Mouse (Mus musculus): Measurements from ENCODE around the gene Whrn. TPM values are rescaled to one million over a fixed set of nuclear protein-coding genes. Genes with fewer than 3 reads are reported as not detected.

The Whrn gene
- polyA plus RNA-seq, 1 experiment from 2014 or later, result 1.9 TPM

DNA sequence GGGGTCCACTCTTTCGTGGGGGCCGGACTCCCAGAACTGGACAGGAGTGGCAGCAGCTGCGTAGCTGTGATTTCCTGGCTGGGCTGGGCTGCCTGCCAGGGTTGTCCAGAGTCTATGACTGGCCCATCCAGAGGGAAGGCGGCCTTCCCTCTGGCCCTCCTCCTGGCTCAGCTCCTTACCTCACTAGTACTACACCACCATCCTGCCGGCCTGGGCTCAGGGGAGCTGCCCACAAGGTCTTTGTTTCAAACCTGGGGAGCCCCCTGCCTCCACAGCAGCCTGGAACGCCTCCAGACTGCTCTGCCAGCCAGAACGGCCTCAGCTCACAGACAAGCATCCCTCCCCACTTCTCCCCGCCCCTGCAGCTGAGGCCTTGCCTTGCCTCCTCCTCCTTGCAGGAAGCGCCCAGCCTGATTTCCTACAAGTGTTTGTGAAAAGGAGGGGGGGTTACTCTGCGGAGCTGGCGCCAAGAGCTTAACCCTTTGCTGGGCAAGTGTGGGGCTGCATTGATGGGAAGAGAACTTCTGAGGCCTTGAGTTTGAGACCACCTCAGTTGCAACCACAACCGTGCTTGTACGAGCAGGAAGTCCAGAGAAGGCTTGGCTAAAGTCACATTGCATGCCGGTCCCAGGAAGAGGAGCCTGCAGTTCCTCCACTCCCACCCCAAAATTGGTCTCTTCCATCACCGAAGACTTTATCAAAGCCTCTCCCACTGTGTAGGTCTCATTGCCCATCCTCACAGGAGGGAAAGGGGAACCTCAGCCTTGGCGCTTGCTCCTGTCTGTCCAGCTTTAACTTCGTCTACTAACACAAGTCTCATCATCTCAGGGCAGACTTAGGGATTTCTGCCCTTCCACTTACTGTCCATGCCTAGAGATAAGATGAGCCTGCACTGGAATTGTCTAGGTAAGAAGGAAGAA is 92.5 kb downstream of the Whrn start, which contains the start of gene Akna:
Akna (minus strand) TSS at position 315 of the 920 bp plus-strand sequence.
- Histone ChIP-seq H3K9ac (replicated peaks; ENCODE audit: low read depth) (peak within 1 kb of the TSS; percentile 37), H3K4me1 (ENCODE audit: insufficient read depth, low read depth, low read length) (peaks cover 20% of the 10 kb centered on the region), H3K4me2 (replicated peaks; ENCODE audit: low read depth, low read length) (peak within 1 kb of the TSS; percentile 61), H3K4me3 (ENCODE audit: low read depth, low read length) (peak within 1 kb of the TSS; percentile 36), H3K9me3 (ENCODE audit: low read length) (no peaks in the 10 kb centered on the region), H3K36me3 (ENCODE audit: insufficient read depth, low read length) (no peaks in the 10 kb centered on the region), H3K27me3 (replicated peaks; ENCODE audit: insufficient read depth, low read length) (no peaks in the 10 kb centered on the region), H3K27ac (ENCODE audit: low read length) (peak within 1 kb of the TSS; percentile 94)
- WGBS, result 1% methylated on average over 17 of the region's 17 CpGs
- peak; percentile 98 for DNase-seq (ENCODE audit: low spot score)
- TF ChIP-seq CTCF (IDR thresholded peaks at IDR 0.05) (no peak), EP300 (IDR thresholded peaks at IDR 0.05) (0 out of 2 replicates have a peak, but pooled peaks have one; percentile 29)
- peak; percentile 91 for ATAC-seq

DNA sequence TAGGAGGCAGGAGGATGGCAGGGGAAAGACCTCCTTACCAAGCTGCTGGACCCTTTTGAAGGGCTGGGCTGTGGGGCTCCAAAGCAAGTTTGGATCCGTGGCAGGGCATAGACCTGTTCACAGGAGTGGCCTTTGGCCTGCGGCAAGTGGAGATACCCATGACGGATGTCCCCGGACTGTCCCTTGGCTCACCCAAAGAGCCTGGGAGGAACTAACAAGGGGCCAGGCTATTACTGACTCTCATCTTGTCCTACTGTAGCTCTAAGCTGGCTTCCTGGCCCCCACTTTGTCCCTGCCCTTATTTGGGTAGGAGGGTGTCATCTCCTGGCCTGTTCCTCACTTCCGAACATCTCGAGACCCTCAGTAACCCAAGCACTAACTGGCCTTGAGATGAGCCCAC is 93.2 kb downstream of the Whrn start:
- peak overlapping the region; percentile 94 for H3K27ac ChIP-seq (ENCODE audit: low read length)
- no peaks in the 10 kb centered on the region for H3K27me3 ChIP-seq (replicated peaks; ENCODE audit: insufficient read depth, low read length)
- peak overlapping the region; percentile 37 for H3K9ac ChIP-seq (replicated peaks; ENCODE audit: low read depth)
- peak; percentile 23 for ATAC-seq
- H3K4me1 ChIP-seq (ENCODE audit: insufficient read depth, low read depth, low read length), result peaks cover 19% of the 10 kb centered on the region
- TF ChIP-seq CTCF (IDR thresholded peaks at IDR 0.05), result no peak
- no peak for TF ChIP-seq EP300 (IDR thresholded peaks at IDR 0.05)
- H3K4me3 ChIP-seq (ENCODE audit: low read depth, low read length), result peak overlapping the region; percentile 36
- no peaks in the 10 kb centered on the region; the same call in 1 of the 2 replicates for H3K36me3 ChIP-seq (ENCODE audit: insufficient read depth, low read length)
- 13% methylated on average over 6 of the region's 6 CpGs for WGBS
- peak; percentile 63 for DNase-seq (ENCODE audit: low spot score)
- H3K4me2 ChIP-seq (replicated peaks; ENCODE audit: low read depth, low read length), result peak overlapping the region; percentile 61
- no peaks in the 10 kb centered on the region for H3K9me3 ChIP-seq (ENCODE audit: low read length)

DNA sequence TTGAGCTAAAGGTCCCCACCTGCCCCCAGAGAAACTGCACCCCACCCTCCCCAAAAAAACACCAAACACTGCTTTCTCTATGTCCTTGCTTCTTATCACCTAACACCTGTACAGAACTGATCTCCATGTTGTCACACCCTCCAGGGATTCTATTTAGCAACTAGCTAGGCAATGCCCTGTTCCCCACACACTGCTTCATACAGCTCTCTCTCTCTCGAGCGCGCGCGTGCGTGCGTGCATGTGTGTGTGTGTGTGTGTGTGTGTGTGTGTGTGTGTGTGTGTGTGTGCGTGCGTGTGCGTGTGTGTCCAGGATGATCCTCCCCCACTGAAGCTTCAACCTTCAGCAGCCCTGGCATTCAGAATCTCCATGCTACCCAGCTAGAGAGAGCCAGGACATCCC is 93.7 kb downstream of the Whrn start:
- no peaks in the 10 kb centered on the region for H3K9me3 ChIP-seq (ENCODE audit: low read length)
- peak overlapping the region; percentile 36; the same call in 1 of the 2 replicates for H3K4me3 ChIP-seq (ENCODE audit: low read depth, low read length)
- peak overlapping the region; percentile 61 for H3K4me2 ChIP-seq (replicated peaks; ENCODE audit: low read depth, low read length)
- TF ChIP-seq CTCF (IDR thresholded peaks at IDR 0.05) (no peak), EP300 (IDR thresholded peaks at IDR 0.05) (no peak)
- WGBS, result 47% methylated on average over 9 of the region's 10 CpGs
- H3K9ac ChIP-seq (replicated peaks; ENCODE audit: low read depth), result peak overlapping the region; percentile 37; the same call in 1 of the 2 replicates
- H3K27ac ChIP-seq (ENCODE audit: low read length), result peak overlapping the region; percentile 94
- peaks cover 19% of the 10 kb centered on the region for H3K4me1 ChIP-seq (ENCODE audit: insufficient read depth, low read depth, low read length)
- DNase-seq (ENCODE audit: low spot score) (no peak), ATAC-seq (no peak)
- no peaks in the 10 kb centered on the region; the same call in 1 of the 2 replicates for H3K36me3 ChIP-seq (ENCODE audit: insufficient read depth, low read length)
- H3K27me3 ChIP-seq (replicated peaks; ENCODE audit: insufficient read depth, low read length), result no peaks in the 10 kb centered on the region

DNA sequence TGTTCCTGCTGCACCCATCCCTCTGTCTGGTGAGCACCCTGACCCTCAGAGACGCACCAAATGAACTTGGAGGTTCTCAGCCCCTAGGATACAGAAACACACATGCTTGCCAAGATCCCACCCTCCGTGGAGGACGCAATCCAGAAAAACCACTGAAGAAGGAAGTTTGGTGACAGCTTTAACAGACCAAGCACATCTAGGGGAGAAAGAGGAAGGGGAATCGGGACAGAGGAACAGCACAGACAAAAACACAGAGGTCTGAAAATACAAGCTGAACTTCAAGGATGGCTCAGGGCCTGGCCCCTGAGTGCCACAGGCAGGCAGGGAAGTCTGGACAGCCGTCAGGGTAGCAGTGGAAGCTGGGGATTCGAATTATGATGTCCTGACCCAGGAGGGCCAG is 94.2 kb downstream of the Whrn start:
- TF ChIP-seq CTCF (IDR thresholded peaks at IDR 0.05), result no peak
- no peak for TF ChIP-seq EP300 (IDR thresholded peaks at IDR 0.05)
- Histone ChIP-seq H3K9me3 (ENCODE audit: low read length) (no peaks in the 10 kb centered on the region), H3K4me1 (ENCODE audit: insufficient read depth, low read depth, low read length) (peaks cover 19% of the 10 kb centered on the region), H3K4me3 (ENCODE audit: low read depth, low read length) (no peak overlapping the region), H3K27me3 (replicated peaks; ENCODE audit: insufficient read depth, low read length) (no peaks in the 10 kb centered on the region), H3K27ac (ENCODE audit: low read length) (peak overlapping the region; percentile 94), H3K9ac (replicated peaks; ENCODE audit: low read depth) (no peak overlapping the region), H3K4me2 (replicated peaks; ENCODE audit: low read depth, low read length) (peak overlapping the region; percentile 61), H3K36me3 (ENCODE audit: insufficient read depth, low read length) (no peaks in the 10 kb centered on the region; the same call in 1 of the 2 replicates)
- WGBS, result 35% methylated on average over 6 of the region's 6 CpGs
- ATAC-seq (no peak), DNase-seq (ENCODE audit: low spot score) (peak; percentile 37)

DNA sequence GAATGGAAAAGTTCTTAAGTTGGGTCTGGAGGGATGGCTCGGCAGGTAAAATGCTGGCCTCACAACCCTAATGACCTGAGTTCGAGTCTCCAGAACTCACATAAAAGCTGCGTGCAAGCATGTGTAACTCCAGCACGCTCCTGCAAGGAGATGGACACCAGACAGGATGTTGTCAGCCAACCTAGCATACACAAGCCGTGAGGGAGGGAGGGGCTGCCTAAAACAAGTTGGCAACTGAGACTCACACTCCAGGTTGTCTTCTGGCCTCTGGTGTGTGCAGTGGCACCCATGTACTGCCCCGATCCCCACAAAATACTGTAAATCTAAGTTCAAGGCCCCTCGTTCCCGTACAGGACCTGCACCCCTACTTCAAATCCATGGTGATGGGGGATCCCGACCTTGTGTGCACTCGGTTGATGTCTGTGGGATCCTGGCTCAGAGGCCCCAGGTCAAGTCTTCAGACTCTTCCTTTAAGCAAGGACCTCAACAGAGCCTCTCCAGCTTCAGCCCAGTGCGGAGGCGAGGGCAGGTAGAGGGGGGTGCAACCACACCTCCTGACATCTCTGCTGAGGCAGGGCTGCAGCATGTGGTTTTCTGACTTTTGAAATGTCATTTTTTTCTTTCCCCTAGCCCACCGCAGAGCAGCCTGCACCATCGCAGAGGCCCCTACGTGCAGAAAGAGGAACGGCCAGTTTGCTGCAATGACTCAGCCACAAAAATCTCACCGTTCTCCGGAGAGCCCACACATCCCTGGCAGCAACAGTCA is 95.1 kb downstream of the Whrn start:
- H3K4me1 ChIP-seq (ENCODE audit: insufficient read depth, low read depth, low read length), result peaks cover 19% of the 10 kb centered on the region
- no peak overlapping the region for H3K4me3 ChIP-seq (ENCODE audit: low read depth, low read length)
- ATAC-seq (no peak), DNase-seq (ENCODE audit: low spot score) (no peak)
- H3K27me3 ChIP-seq (replicated peaks; ENCODE audit: insufficient read depth, low read length), result no peaks in the 10 kb centered on the region
- 0 out of 2 replicates have a peak overlapping the region, but pooled peaks have one; percentile 14 for H3K4me2 ChIP-seq (replicated peaks; ENCODE audit: low read depth, low read length)
- no peaks in the 10 kb centered on the region; the same call in 1 of the 2 replicates for H3K36me3 ChIP-seq (ENCODE audit: insufficient read depth, low read length)
- TF ChIP-seq CTCF (IDR thresholded peaks at IDR 0.05) (no peak), EP300 (IDR thresholded peaks at IDR 0.05) (no peak)
- peak overlapping the region; percentile 84; the same call in 1 of the 2 replicates for H3K27ac ChIP-seq (ENCODE audit: low read length)
- no peaks in the 10 kb centered on the region for H3K9me3 ChIP-seq (ENCODE audit: low read length)
- H3K9ac ChIP-seq (replicated peaks; ENCODE audit: low read depth), result no peak overlapping the region
- WGBS, result 69% methylated on average over 18 of the region's 18 CpGs

Data from lung, postnatal 0 days (tissue).